Mouse (Mus musculus): ENCODE measurements at regions not wholly inside any gene's neighbourhood (a gene's known extent, or its start where the extent isn't known, plus 50 kb on each side); places are given as distances from the start of the nearest gene placed in this dataset.

DNA sequence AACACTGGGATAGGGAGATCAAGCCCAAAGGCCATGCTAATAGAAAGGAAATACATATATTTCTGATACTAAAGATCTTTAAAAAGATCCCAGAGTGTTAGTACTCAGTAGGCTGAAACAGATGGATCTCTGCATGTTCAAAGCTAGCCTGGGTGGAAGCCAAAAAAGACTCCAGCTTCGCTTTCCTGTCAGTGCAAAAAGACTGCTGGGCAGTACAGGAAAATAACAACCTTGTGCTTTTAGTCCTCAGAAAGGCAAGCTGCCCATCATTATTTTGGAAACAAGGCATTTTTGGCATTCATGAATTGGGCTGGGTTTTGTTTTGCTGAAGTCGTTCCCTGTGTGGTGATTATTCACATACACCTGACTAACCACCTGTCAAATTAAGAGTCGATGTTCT, 56.9 kb upstream of the Cited2 start:
- TF ChIP-seq POLR2A (IDR thresholded peaks at IDR 0.05; ENCODE audit: borderline replicate concordance, control insufficient read depth, low read depth, low read length) (no peak), CTCF (IDR thresholded peaks at IDR 0.05; ENCODE audit: control insufficient read depth, insufficient read depth, low read length) (no peak)
- H3K27ac ChIP-seq (ENCODE audit: control insufficient read depth, insufficient read depth, low read depth, low read length, poor library complexity), result no peak overlapping the region

DNA sequence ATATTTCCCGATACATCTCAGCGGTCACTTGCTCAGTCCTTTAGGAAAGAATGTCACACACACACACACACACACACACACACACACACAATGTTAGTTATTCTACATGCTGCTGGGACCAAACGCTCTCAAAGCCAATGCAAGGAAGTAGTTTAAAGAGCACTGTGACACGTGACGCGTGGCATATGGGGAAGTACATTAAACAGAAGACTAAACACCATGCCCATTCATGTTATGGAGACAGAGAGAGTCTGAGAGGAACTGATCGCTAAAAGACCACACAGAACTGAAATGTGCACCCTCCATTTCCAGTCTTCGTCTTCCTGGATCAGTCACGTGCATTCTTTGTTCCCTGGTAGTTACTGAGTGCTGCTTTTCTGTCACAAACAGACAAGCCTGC, 53.6 kb upstream of the Cited2 start:
- no peaks in the 10 kb centered on the region; the same call in none of the 2 replicates for H3K4me1 ChIP-seq (ENCODE audit: control insufficient read depth, insufficient read depth, low read length)
- no peak for TF ChIP-seq CTCF (IDR thresholded peaks at IDR 0.05; ENCODE audit: control insufficient read depth, insufficient read depth, low read length)
- TF ChIP-seq POLR2A (IDR thresholded peaks at IDR 0.05; ENCODE audit: borderline replicate concordance, control insufficient read depth, low read depth, low read length), result no peak
- no peak overlapping the region for H3K4me3 ChIP-seq (replicated peaks; ENCODE audit: control insufficient read depth, low read depth, low read length)
- WGBS, result 30% methylated on average over 9 of the region's 9 CpGs
- no peak overlapping the region for H3K27ac ChIP-seq (ENCODE audit: control insufficient read depth, insufficient read depth, low read depth, low read length, poor library complexity)

More for the DNA sequence above, 56.9 kb upstream of the Cited2 start:
- no peak overlapping the region for H3K4me3 ChIP-seq (replicated peaks; ENCODE audit: control insufficient read depth, low read depth, low read length)
- WGBS, result 73% methylated on average over 3 of the region's 3 CpGs
- H3K4me1 ChIP-seq (ENCODE audit: control insufficient read depth, insufficient read depth, low read length), result no peaks in the 10 kb centered on the region; the same call in none of the 2 replicates

All from bone marrow, adult 2 months (tissue).